11 mouse cellular contexts compared by ENCODE assay signal in the genomic region with DNA sequence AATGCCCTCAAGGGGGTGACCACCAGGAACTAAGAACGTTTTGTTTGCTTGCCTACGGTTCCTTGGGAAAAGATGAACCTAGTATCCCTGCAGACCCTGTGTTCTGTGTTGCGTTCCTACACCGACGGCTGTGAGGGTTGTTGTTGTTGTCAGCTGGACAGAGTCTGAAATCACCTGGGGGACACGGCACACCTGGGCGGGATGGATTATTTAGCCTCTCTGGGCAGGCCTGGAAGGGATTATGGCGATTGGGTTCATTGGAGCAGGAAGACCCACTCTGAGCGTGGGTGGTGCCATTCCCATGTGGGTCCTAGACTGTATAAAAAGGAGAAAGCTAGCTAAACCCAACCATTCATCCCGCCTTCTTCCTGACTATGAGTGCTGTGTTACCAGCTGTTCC. TPM values are rescaled to one million over a fixed set of nuclear protein-coding genes. Genes with fewer than 3 reads are reported as not detected.
A peak's percentile ranks its signal among the peaks of the same experiment; 100 is the strongest.
DNase-seq lines count a peak whose midpoint lies in the region; ATAC-seq and TF ChIP-seq lines count a peak whose summit lies in the region.
"Had no signal": no experiment of that assay in that cellular context is flagged by ENCODE, and none has a peak within 500 bp of the region (broad histone marks: within the 10 kb centered on the region; RNA-seq: fewer than 3 reads in every experiment).

No protein-coding gene starts in this region.

- H3K9ac ChIP-seq in embryonic facial prominence, embryonic 13.5 days, result peak overlapping the region; percentile 75; the same call in 1 of the 2 replicates
- peak overlapping the region; percentile 67; the same call in 1 of the 2 replicates for H3K9ac ChIP-seq in liver, embryonic 13.5 days

- no peak for ATAC-seq in embryonic facial prominence, embryonic 13.5 days (ENCODE audit: insufficient number of reproducible peaks, insufficient read depth, low FRiP score, low TSS enrichment, low read depth)
- ATAC-seq in liver, embryonic 13.5 days (ENCODE audit: low read depth), result no peak

- H3K4me2 ChIP-seq in embryonic facial prominence, embryonic 13.5 days, result peak overlapping the region; percentile 80
- peak overlapping the region; percentile 89 for H3K4me2 ChIP-seq in liver, embryonic 13.5 days

- peak overlapping the region; percentile 33; the same call in 1 of the 2 replicates for H3K27ac ChIP-seq in kidney, adult 2 months (ENCODE audit: insufficient read depth, low read depth, low read length)
- H3K27ac ChIP-seq in embryonic facial prominence, embryonic 13.5 days, result no peak overlapping the region
- H3K27ac ChIP-seq in liver, embryonic 13.5 days, result peak overlapping the region; percentile 99

- peak; percentile 45 for DNase-seq in cerebellum, adult 11-12 months
- DNase-seq in cerebellum, postnatal 36 days, result no peak
- peak; percentile 34 for DNase-seq in kidney, adult 2 months
- DNase-seq in kidney, postnatal 10 days, result no peak
- no peak for DNase-seq in liver, embryonic 13.5 days
- no peak for DNase-seq in layer of hippocampus, postnatal 14 days (ENCODE audit: low spot score in 2 of 2)
- no peak for DNase-seq in natural killer cell, adult 2 months (ENCODE audit: low spot score in 2 of 2)
- DNase-seq: heart, postnatal 36 days had no signal

- TF ChIP-seq CTCF in kidney, adult 2 months (conservative IDR thresholded peaks at IDR 0.05; ENCODE audit: insufficient read depth, insufficient read length, low read depth, low read length), result no peak

- no peak for TF ChIP-seq POLR2A in kidney, adult 2 months (IDR thresholded peaks at IDR 0.05; ENCODE audit: low read depth, low read length)

- H3K4me3 ChIP-seq in kidney, adult 2 months (ENCODE audit: insufficient read depth, low read depth, low read length), result peak overlapping the region; percentile 43
- H3K4me3 ChIP-seq in embryonic facial prominence, embryonic 13.5 days, result peak overlapping the region; percentile 70; the same call in 1 of the 2 replicates
- peak overlapping the region; percentile 78 for H3K4me3 ChIP-seq in liver, embryonic 13.5 days (replicated peaks)

- no peaks in the 10 kb centered on the region for H3K9me3 ChIP-seq in embryonic facial prominence, embryonic 13.5 days
- no peaks in the 10 kb centered on the region for H3K9me3 ChIP-seq in liver, embryonic 13.5 days (replicated peaks)

- WGBS in kidney, adult 2 months, result 47% methylated on average over 10 of the region's 10 CpGs
- 72% methylated on average over 10 of the region's 10 CpGs for WGBS in embryonic facial prominence, embryonic 13.5 days
- 81% methylated on average over 10 of the region's 10 CpGs for WGBS in liver, embryonic 13.5 days (ENCODE audit: insufficient replicate concordance)

- no peaks in the 10 kb centered on the region for H3K27me3 ChIP-seq in kidney, adult 2 months (replicated peaks; ENCODE audit: control insufficient read depth, insufficient read depth, low read length)
- no peaks in the 10 kb centered on the region for H3K27me3 ChIP-seq in embryonic facial prominence, embryonic 13.5 days
- H3K27me3 ChIP-seq in liver, embryonic 13.5 days, result no peaks in the 10 kb centered on the region

- H3K36me3 ChIP-seq in kidney, adult 2 months (ENCODE audit: control insufficient read depth, insufficient read depth, low read length), result peaks cover 2% of the 10 kb centered on the region; the same call in 1 of the 2 replicates
- H3K36me3 ChIP-seq in embryonic facial prominence, embryonic 13.5 days, result peaks cover 36% of the 10 kb centered on the region
- peaks cover 50% of the 10 kb centered on the region for H3K36me3 ChIP-seq in liver, embryonic 13.5 days

- H3K4me1 ChIP-seq in kidney, adult 2 months (ENCODE audit: control insufficient read depth, insufficient read depth, low read length), result peaks cover 13% of the 10 kb centered on the region
- peaks cover 17% of the 10 kb centered on the region for H3K4me1 ChIP-seq in embryonic facial prominence, embryonic 13.5 days
- peaks cover 43% of the 10 kb centered on the region for H3K4me1 ChIP-seq in liver, embryonic 13.5 days (replicated peaks)

RNA-seq across cellular contexts. Expression of a gene that starts 1.7 kb away (rescaled TPM):
- polyA plus RNA-seq in kidney, adult 2 months (2012; rRNA removed), result 0.75 and 1.4 TPM in 2 replicates
- 0.74 and 0.87 TPM in 2 replicates for polyA plus RNA-seq in embryonic facial prominence, embryonic 13.5 days (2015; fragmentation: Nextera tagmentation; extraction: Ambion mirVana)
- polyA plus RNA-seq in liver, embryonic 13.5 days (2015; fragmentation: Nextera tagmentation; extraction: Ambion mirVana), result 1.6 and 1.8 TPM in 2 replicates
- total RNA-seq in layer of hippocampus, postnatal 14 days (2021), result 1 to 10 TPM in 1 of 2 experiments, under 1 TPM in 1; 0.98 to 1.1 TPM
- total RNA-seq: common myeloid progenitor, adult 5-6 weeks; heart, postnatal 36 days had no signal

RNA-seq across cellular contexts. Expression of a gene that starts 2.1 kb away (rescaled TPM):
- 223 and 243 TPM in 2 replicates for polyA plus RNA-seq in kidney, adult 2 months (2012; rRNA removed)
- 57.3 and 66.5 TPM in 2 replicates for polyA plus RNA-seq in embryonic facial prominence, embryonic 13.5 days (2015; fragmentation: Nextera tagmentation; extraction: Ambion mirVana)
- 48.9 and 59.1 TPM in 2 replicates for polyA plus RNA-seq in liver, embryonic 13.5 days (2015; fragmentation: Nextera tagmentation; extraction: Ambion mirVana)
- 10 to 100 TPM; 66.9 to 72.3 TPM for total RNA-seq in layer of hippocampus, postnatal 14 days (2021)

RNA-seq across cellular contexts. Expression of a gene that starts 13.6 kb away (rescaled TPM):
- 115 and 116 TPM in 2 replicates for polyA plus RNA-seq in kidney, adult 2 months (2012; rRNA removed)
- 4.1 and 5.3 TPM in 2 replicates for polyA plus RNA-seq in embryonic facial prominence, embryonic 13.5 days (2015; fragmentation: Nextera tagmentation; extraction: Ambion mirVana)
- polyA plus RNA-seq in liver, embryonic 13.5 days (2015; fragmentation: Nextera tagmentation; extraction: Ambion mirVana), result 0.51 and 0.53 TPM in 2 replicates
- not detected for total RNA-seq in layer of hippocampus, postnatal 14 days (2021)
- total RNA-seq: common myeloid progenitor, adult 5-6 weeks; left cerebral cortex, adult 8-10 months had no signal

RNA-seq across cellular contexts. Expression of a gene that starts 16.1 kb away (rescaled TPM):
- 60.5 and 77.5 TPM in 2 replicates for polyA plus RNA-seq in kidney, adult 2 months (2012; rRNA removed)
- polyA plus RNA-seq in embryonic facial prominence, embryonic 13.5 days (2015; fragmentation: Nextera tagmentation; extraction: Ambion mirVana), result 141 and 152 TPM in 2 replicates
- polyA plus RNA-seq in liver, embryonic 13.5 days (2015; fragmentation: Nextera tagmentation; extraction: Ambion mirVana), result 103 and 111 TPM in 2 replicates
- 10 to 100 TPM; 59.8 to 64.3 TPM for total RNA-seq in layer of hippocampus, postnatal 14 days (2021)

RNA-seq across cellular contexts. Expression of a gene that starts 21.8 kb away (rescaled TPM):
- polyA plus RNA-seq in kidney, adult 2 months (2012; rRNA removed), result 22.9 and 27.4 TPM in 2 replicates
- 35.0 and 38.4 TPM in 2 replicates for polyA plus RNA-seq in embryonic facial prominence, embryonic 13.5 days (2015; fragmentation: Nextera tagmentation; extraction: Ambion mirVana)
- polyA plus RNA-seq in liver, embryonic 13.5 days (2015; fragmentation: Nextera tagmentation; extraction: Ambion mirVana), result 32.2 and 34.5 TPM in 2 replicates
- 10 to 100 TPM; 24.0 to 26.8 TPM for total RNA-seq in layer of hippocampus, postnatal 14 days (2021)

Comparison
In these comparisons a context has a peak if more than half of its experiments do, and no peak if none do; other contexts are left out.
1. DNase-seq: peak in cerebellum, adult 11-12 months (single experiment) and kidney, adult 2 months (single experiment); none in cerebellum, postnatal 36 days (0 of 2), kidney, postnatal 10 days (single experiment), liver, embryonic 13.5 days (single experiment), layer of hippocampus, postnatal 14 days (0 of 2) and natural killer cell, adult 2 months (0 of 2).
2. RNA of a gene that starts 13.6 kb away (polyA plus RNA-seq): 115 to 116 TPM in kidney, adult 2 months; 4.1 to 5.3 TPM in embryonic facial prominence, embryonic 13.5 days and 0.51 to 0.53 TPM in liver, embryonic 13.5 days; every median in the first group is over 10 times any median in the second.
3. Peak in every context shown above with its lines, with median percentiles within 50 percentile points of each other: H3K4me3 ChIP-seq.